Mouse (Mus musculus): ENCODE results near the gene Kif5a.

DNA sequence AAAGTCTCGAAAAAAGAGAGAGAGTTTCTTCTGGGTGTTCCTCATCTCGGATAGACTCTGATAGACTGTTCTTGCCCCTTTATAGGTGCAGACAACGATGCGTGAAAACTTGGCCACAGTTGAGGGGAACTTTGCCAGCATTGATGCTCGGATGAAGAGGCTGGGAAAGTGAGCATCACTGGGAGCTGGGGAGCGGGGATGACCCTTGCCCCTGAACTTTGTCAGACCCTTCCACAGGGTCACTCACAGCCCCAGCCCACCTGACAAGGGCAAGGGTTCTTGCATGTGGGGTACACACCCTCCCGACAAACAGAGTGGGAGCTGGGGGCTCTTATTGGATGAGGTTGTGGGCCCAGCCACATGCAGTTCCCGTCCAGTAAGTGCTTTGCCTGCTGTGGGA is 18.2 kb upstream of the Kif5a start:
- TF ChIP-seq CTCF (IDR thresholded peaks at IDR 0.05; ENCODE audit: low read depth) (no peak), EP300 (optimal IDR thresholded peaks at IDR 0.05) (no peak)
